Mouse (Mus musculus): ENCODE results near the gene Oxnad1.
"Not testable (repeated sequence)": the region's sequence is repeated elsewhere in the genome, so short reads cannot be mapped to it uniquely, and the experiment has no call there.

Oxnad1 gene

DNA sequence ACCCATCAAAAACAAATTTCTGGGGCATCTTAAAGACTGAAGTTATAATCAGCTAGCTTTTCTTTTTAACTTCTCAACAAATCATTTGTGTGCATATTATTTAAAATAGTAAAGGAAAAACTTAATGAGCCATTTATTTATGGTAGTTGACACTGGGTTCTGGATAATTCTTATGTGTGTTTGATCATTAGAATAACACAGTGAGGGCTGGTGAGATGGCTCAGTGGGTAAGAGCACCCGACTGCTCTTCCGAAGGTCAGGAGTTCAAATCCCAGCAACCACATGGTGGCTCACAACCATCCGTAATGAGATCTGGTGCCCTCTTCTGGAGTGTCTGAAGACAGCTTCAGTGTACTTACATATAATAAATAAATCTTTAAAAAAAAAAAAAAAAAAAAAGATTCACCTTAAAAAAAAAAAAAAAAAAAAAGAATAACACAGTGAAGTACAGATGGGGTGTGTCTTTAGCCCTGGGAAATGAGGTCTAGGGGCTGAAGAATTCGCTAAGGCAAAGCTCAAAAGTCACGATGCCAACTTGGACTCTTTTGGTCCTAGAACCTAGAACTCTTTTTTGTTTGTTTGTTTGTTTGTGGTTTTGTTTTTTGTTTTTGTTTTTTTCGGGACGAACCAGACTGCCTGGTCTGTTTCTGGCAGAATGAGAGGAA, 2.5 kb downstream of the Oxnad1 start:
- not testable (repeated sequence) for DNase-seq (ENCODE audit: extremely low read depth, insufficient read length, low spot score)

DNA sequence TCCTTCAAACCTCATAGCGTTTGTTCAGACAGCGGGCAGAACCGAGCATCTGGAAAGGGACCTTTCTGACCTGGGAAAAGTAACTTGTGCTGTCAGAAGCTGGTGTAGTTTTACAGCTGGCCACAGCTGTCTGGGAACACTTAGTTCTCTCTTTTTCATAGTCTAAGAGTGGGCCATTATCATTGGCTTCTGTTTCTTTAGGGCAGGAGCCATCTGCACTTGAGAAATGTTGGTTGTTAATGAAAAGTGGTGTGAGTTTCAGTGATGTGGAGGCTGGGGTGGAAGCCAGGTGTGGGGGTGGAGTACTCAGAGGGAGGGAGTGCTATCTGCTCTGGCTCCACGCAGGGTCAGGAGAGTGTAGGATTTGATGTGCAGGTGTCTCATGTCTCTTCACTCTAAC, 6.0 kb downstream of the Oxnad1 start:
- DNase-seq (ENCODE audit: extremely low read depth, insufficient read length, low spot score) = no peak

DNA sequence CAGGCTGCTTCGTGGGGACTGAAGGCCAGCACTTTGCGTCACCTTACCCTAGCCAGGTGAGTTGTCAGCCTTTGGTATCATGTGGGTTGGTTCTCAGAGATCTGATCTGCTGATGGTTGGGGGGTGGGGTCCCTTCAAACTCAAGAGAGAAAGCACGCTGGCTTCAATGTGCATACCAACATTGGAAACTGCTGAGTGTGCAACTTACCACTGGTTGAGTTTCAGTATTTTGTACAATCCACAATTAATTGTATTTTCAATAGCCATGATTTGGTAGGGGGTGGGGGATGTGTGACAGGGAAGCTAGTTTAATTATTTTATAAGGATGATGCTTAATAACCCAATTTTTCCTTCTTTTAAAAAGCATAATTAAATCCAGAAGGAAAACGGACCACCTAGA, 6.5 kb downstream of the Oxnad1 start:
- no peak for DNase-seq (ENCODE audit: extremely low read depth, insufficient read length, low spot score)

DNA sequence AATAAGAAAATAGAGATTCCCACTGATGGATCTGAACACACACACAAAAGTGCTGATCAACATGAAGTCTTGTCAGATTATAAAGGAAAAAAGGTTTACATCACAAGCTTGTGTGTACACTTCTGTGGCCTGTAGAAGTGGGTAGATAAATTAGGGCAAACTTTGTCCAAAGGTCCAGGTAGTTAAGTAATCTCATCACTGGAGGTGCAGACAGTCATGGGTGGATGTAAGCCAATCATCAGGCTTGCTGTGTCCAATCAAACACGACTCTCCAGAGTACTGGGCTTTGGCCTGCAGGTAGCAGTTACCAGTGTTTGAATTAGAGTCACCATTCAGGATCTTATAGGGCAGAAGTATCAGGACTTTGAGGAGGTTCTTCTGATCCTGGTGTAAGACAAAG, 7.8 kb downstream of the Oxnad1 start:
- DNase-seq (ENCODE audit: extremely low read depth, insufficient read length, low spot score) = no peak

DNA sequence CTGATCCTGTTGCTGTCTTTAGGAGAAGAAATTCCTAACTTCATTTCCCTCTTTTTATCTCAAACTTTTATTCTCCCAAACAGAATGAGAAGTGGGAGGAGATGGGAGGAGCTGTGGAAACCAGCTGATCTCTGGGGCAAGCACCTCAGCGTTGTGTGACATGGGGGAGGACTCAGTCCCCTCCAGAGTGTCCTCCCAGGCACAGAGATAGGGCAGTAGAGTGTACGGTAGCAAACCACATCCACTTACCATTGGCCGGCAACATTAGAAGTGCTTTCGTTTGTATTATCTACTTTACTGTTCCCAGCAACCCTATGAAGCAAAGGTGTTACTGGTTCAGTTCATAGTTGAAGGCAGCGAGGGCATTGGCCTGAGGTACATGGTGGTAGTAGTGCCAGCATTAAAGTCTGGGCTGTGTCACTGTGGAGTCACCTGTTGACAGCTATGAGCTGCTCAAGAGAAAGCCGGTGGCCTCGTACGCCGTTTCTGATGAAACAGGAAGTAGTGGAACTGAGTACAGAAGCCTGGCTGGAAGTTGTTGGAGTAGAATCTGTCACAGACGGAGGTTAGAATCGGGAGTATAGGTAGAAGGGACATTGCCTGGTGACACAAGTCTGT, 8.4 kb downstream of the Oxnad1 start:
- no peak for DNase-seq (ENCODE audit: extremely low read depth, insufficient read length, low spot score)

DNA sequence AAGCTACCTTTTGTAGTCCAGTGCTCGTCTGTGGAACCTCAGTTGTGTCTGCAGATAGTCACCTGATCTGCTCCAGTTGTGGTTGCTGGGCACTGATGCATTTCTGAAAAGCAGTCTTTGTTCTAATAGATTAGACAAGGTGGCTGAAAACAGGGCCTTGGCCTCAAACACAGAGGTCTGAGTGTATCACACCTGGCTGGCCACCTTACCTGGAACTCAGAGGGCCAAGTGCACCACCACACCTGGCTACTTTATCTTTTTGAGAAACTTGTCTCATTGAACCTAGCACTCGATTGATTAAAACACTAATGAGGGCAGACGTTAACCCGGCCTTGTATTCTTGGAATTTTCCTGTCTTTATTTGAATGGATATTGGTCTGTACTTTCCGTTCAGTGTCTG, 10.5 kb downstream of the Oxnad1 start:
- DNase-seq (ENCODE audit: extremely low read depth, insufficient read length, low spot score) = no peak

DNA sequence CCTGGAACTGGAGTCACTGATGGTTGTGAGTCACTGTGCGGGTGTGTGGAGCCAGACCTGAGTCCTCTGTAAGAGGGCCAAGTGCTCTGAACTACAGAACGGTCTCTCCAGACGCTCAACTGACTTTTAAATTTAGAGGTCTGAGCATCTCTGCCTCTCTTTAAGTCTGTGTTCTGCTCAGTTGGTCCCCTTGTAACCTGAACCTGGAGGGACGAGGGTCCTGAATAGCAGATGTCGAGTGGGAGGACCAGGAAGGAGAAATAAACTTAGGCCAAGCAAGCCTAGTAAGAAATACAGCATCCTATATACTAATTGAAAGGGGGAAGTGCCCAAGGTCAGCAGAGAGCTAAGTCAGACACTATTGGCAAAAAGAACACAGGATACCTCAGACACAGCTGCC, 11.6 kb downstream of the Oxnad1 start:
- DNase-seq (ENCODE audit: extremely low read depth, insufficient read length, low spot score) = no peak

DNA sequence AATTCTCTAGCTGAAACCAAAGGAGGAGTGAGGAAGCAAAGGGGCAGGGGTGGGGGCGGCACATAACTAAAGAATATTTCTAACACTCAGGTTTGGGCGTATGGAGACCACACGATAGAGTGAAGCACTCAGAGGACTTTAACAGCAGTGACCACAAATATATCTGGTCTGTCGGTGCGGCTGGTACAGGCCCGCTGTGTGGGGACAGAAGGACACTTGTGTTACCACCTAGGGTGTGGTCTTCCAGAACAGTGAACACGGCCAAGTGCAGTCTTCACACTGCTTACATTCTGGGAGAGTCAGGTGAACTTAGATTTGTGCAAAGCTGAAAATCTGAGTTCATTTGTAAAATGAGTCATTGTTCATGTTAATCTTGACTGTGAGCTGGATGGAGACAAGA, 12.5 kb downstream of the Oxnad1 start:
- DNase-seq (ENCODE audit: extremely low read depth, insufficient read length, low spot score) = no peak

DNA sequence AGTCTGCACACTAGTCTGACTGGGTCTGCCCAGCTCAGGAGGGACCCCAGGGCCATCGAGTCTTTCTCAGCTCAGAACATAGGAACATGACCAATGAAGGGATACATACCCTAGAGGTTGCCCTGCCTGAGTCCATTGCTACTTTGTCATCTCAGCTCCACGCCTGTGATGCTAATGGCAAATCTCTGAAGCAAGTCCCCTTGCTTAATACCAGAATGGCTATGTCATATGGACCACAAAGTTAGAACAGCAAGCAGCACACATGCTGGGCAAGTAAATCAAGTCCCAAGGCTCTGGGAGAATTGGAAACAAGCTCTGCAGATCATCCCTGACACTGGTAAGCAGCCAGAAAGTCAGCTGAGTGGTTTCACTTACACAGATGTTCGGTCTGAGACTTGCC, 13.8 kb downstream of the Oxnad1 start:
- no peak for DNase-seq (ENCODE audit: extremely low read depth, insufficient read length, low spot score)

DNA sequence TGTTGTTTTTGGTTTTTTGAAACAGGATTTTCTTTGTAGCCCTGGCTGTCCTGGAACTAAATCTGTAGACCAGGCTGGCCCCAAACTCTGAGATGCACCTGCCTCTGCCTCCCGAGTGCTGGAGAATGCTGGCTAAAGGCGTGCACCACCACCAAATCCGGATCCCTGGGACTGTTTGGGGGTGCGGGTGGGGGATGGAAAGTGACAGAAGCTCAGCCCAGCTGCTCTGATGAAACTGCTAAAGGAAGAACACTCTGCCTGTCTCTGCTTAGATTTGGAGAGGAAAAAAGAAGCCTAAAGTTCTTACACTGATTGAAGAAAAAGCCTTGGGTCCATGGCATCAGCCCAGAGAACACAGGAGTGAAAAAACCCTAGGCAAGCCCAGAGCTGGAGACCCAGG, 18.4 kb downstream of the Oxnad1 start:
- DNase-seq (ENCODE audit: extremely low read depth, insufficient read length, low spot score) = no peak

DNA sequence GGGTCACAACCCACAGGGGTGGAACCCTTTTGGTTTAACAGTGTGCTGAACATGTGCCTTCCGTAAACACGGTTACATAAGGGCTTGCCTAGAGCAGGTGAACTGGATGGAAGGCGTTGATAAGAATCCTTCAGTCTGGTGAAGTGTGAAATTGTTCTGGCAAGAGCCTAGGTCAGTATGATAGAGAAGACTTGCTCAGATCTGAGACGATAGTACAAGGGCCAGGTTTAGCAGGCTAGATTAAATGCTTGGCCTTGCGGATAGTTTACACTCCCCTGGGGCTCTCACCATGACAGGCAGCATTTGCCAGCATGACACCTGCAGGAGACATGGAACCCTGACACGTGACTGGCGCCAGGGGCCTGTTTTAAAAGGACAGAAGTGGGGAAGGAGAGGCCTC, 20.5 kb downstream of the Oxnad1 start:
- DNase-seq (ENCODE audit: extremely low read depth, insufficient read length, low spot score) = no peak

DNA sequence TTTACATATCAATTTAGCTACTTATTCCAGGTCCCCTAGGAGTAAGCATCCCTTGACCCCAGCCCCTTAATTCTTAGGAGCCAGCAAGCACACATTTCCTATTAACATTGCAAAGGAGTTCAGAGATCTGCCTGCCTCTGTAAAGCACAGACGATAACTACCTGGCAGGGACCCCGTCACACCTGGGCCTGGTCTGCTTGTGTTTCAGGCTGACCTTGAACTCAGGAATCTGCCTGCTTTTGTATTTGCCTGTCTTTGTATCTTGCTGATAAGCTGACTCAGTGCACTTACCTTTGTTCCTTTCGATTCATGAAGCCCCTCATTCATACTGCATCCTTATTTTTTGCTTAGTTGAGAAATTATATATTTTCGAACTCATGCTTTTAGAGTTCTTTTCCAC, 21.7 kb downstream of the Oxnad1 start:
- DNase-seq (ENCODE audit: extremely low read depth, insufficient read length, low spot score) = no peak

DNA sequence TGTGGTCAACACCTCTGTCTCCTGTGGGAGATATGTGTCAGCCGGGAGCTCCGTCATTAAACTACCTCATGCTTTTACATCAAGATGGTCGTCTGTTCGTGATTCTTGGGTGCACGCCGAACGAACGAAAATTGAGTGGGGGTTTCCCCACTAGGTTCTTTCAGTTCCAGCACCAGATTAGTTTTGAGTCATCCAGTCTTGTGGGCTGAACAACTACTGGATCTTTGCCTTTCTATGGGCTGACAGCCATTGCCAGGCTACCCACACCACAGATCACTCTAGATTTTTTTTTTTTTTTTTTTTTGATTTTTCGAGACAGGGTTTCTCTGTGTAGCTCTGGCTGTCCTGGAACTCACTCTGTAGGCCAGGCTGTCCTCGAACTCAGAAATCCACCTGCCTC, 26.9 kb downstream of the Oxnad1 start:
- DNase-seq (ENCODE audit: extremely low read depth, insufficient read length, low spot score) = not testable (repeated sequence)

DNA sequence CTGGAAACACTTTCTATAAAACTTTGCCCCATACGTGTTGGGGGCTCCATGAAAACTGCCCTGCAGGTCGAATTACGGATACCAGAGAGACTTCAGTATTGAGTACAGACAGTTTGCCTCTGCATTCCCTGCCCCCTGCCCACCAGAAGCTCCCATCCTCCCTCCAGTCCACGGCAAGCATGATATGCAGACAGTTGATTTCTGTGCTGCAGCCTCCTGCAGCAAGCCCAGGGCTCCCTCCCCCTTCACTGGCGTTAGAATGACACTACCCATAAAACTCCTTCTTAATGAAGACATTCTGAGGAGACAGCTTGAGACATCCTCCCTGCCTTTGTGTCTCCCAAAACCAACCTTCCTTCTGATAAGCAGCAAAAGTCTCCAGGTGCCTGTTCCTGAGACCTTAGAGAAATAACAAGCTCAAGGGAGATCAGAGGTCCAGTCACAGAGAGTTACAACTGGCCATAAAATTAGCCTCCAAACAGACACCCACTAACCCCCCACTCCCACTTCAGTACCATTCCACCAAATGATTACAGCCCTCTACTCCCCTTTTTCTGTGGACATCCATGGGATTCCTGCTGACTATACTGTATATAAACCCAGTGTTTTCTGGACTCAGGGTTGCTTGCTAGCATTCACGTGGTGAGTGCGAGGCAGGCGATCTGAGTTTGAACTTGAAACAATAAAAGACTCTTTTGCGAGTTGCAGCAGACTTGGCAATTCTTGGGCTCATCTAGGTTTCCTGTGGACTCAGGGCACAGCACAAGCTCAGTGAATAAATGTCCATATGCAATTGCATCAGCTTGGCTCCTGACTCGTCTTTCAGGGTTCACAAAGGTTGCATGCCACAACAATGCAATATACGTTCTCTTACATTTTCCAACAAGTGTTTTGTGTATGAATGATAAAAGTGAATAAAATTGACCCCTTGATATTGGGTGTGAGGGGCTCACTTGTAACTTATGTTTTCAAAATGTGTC, 36.1 kb downstream of the Oxnad1 start:
- no peak for DNase-seq (ENCODE audit: extremely low read depth, insufficient read length, low spot score)

DNA sequence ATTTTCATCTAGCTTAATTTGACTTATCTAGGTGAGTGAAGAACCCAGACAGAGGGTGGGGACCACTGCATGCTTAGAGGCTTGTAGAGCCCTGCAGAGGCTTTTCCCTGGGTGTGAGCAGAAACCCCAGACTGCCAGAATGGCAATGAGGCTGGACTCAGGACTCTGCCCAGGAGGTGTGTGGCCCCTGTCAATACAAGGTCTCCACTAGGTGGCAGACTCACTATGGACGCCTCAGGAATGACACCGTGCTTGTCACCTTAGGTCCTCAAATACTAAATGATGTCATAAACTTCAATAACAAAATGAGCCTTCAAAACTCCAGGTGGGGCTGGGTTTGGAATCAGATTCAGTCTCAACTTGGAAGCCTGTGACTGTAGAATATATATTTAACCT, 36.7 kb downstream of the Oxnad1 start:
- peak; percentile 13 for DNase-seq (ENCODE audit: extremely low read depth, insufficient read length, low spot score)

DNA sequence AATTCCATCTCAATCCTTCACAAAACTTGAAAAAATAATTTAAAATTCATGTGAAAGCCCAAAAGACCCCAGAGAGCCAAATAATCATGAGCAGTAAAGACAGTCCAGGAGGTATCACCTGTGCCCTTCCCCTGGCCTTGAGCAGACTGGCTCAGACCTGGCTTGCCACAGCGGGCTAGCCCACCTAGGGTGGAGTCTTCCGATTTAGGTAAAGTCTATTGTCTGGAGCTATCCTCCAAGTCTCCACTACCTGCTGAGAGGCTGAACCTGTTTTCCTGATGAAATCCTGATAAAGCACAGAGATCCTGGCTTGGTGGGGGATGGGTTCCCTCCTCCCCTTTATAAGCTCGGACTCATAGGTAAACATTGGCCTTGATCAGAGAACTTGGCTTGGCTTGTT, 39.1 kb downstream of the Oxnad1 start:
- DNase-seq (ENCODE audit: extremely low read depth, insufficient read length, low spot score) = no peak

DNA sequence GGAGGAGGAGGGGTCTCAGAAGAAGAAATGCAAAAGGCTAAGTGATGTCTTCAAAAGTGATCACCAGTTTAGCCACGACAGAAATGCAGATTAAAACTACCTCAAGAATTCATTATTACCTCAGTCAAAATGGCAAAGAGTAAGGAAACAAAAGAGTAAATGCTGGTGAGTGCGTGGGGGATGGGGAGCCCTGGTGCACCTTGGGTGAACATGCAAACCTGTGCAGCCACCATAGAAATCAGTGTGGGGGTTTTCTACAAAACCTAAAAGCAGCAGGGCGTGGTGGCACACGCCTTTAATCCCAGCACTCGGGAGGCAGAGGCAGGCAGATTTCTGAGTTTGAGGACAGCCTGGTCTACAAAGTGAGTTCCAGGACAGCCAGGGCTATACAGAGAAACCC, 40.1 kb downstream of the Oxnad1 start:
- DNase-seq (ENCODE audit: extremely low read depth, insufficient read length, low spot score) = not testable (repeated sequence)

DNA sequence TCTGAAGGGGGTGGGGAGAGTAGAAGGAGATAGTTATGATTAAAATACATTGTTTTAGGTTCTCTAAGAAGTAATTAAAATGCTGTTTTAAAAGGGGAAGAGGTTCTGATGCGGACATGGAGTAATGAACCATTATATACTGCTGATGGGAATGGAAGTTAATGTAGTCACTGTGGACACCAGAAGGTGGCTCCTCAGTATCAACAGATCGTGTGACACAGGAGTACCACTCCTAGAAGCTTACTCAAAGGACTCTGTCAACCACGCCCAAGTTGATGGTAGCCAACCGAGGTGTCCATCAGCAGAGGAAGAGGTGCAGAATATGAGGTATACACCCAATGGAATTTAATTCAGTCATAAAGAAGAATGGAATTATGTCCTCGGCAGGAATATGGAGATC, 43.2 kb downstream of the Oxnad1 start:
- no peak for DNase-seq (ENCODE audit: extremely low read depth, insufficient read length, low spot score)

DNA sequence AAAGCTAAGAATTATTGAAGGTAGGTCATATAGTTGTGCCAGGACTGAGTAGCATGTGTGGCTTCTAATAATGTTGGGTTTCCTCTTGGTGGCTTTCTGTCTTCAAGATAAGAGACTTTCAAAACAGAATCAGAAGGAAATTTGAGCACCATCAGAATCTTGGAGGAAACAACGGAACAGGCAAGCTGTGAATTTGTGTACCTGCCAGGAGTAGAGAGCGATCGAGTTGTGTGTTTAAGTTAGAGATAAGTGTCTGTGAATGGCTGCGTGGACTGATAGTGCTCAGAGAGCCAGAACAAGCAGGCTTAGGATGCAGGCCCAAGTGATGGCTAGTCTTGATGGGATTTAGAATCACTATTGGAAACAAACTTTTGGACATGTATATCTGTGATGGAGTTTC, 46.7 kb downstream of the Oxnad1 start:
- no peak for DNase-seq (ENCODE audit: extremely low read depth, insufficient read length, low spot score)

DNA sequence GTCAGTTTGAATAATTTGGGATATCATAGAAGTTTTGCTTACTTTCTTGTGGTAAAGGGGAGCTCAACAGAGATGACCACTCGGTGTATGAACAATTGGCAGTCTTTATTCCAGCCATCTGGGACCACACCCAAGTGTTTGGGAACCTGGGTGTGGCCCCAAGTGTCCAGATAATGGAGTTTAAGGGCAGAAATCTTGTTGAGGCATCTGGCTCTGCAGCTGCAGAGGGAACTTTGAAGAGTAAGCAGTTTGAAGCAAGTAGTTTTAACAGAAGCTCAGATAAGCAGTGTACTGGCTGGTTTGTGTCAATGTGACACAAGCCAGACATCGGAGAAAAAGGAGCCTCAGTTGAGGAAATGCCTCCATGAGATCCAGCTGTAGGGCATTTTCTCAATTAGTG, 49.1 kb downstream of the Oxnad1 start:
- no peak for DNase-seq (ENCODE audit: extremely low read depth, insufficient read length, low spot score)

DNA sequence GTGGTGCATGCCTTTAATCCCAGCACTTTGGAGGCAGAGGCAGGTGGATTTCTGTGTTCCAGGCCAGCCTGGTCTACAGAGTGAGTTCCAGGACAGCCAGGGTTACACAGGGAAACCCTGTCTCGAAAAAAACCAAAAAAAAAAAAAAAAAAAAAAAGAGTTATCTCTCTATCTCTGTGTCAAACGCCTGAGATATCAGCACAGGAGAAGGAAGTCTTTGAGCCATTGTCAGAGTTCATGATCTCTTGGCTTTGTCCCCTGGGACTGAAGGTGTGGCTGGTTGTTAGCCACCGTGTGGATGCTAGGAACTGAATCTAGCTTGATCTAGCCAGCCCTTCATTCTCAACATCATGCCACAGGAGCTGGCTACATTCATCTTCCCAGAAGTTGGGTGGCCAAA, 51.3 kb downstream of the Oxnad1 start:
- DNase-seq (ENCODE audit: extremely low read depth, insufficient read length, low spot score) = not testable (repeated sequence)

Measured in 3134 (cell line).